Mouse (Mus musculus) hindbrain, embryonic 16.5 days (tissue): ENCODE results near the gene Olfr69. TPM values are rescaled to one million over a fixed set of nuclear protein-coding genes. Genes with fewer than 3 reads are reported as not detected.
"Not testable (repeated sequence)": the region's sequence is repeated elsewhere in the genome, so short reads cannot be mapped to it uniquely, and the experiment has no call there.

Experiments used
- ATAC-seq: fragments of 200-750 bp; cut with Nextera tagmentation; 2 replicates; pipeline ENCODE4 v1.8.0; 2017; ENCODE audit warnings: moderate TSS enrichment, moderate library complexity
- H3K27ac ChIP-seq: fragments of 300-500 bp; sonication (generic); 2 replicates; pipeline ENCODE4 v1.5.1; 2014; ENCODE audit warnings: low read depth, mild to moderate bottlenecking, control low read depth, low read length, moderate library complexity
- H3K27me3 ChIP-seq: fragments of 300-500 bp; sonication (generic); replicated peaks from 2 replicates; pipeline ENCODE4 v1.6.1; 2014; ENCODE audit warnings: low read length; ENCODE audit not compliant: control insufficient read depth, insufficient read depth
- H3K36me3 ChIP-seq: fragments of 300-500 bp; sonication (generic); 2 replicates; pipeline ENCODE4 v1.6.1; 2014; ENCODE audit warnings: mild to moderate bottlenecking, low read length, moderate library complexity, mixed read lengths; ENCODE audit not compliant: control insufficient read depth, insufficient read depth
- H3K4me1 ChIP-seq: fragments of 300-500 bp; sonication (generic); 2 replicates; pipeline ENCODE4 v1.6.1; 2014; ENCODE audit warnings: low read depth, low read length; ENCODE audit not compliant: control insufficient read depth, insufficient read depth
- H3K4me2 ChIP-seq: fragments of 300-500 bp; sonication (generic); 2 replicates; pipeline ENCODE4 v1.6.1; 2014; ENCODE audit warnings: mild to moderate bottlenecking, low read length, control low read depth, moderate library complexity
- H3K4me3 ChIP-seq: fragments of 300-500 bp; sonication (generic); 2 replicates; pipeline ENCODE4 v1.5.1; 2014; ENCODE audit warnings: mild to moderate bottlenecking, low read length, control low read depth, moderate library complexity
- H3K9ac ChIP-seq: fragments of 300-500 bp; sonication (generic); 2 replicates; pipeline ENCODE4 v1.6.1; 2014; ENCODE audit warnings: low read depth, mild to moderate bottlenecking, control low read depth, low read length, moderate library complexity
- H3K9me3 ChIP-seq: fragments of 300-500 bp; sonication (generic); 2 replicates; pipeline ENCODE4 v1.6.1; 2014; ENCODE audit warnings: mild to moderate bottlenecking, low read length, moderate library complexity; ENCODE audit not compliant: control insufficient read depth
- WGBS: fragments of 180-500 bp; shearing (Covaris S2); extraction: QIAGEN DNeasy Blood & Tissue Kit; methylation state at CpG from one replicate; pipeline ENCODE4 v1.1.7; 2014; 5-methylcytosine and 5-hydroxymethylcytosine counted together
- polyA plus RNA-seq: library from polyadenylated mRNA; unstranded; fragments of >200 nt; fragmentation: Nextera tagmentation; extraction: Ambion mirVana; gene quantifications from 2 replicates; pipeline ENCODE4 v1.2.1, GENCODE M21; 2015

Gene Olfr69
- polyA plus RNA-seq, 1 experiment from 2014 or later = not detected

GRCm38 (mm10) chr7:103808971-103809800 lies 37.8 kb upstream of the Olfr69 start:
- Histone ChIP-seq H3K9me3 (no peaks in the 10 kb centered on the region), H3K4me2 (no peak overlapping the region), H3K9ac (no peak overlapping the region), H3K27ac (no peak overlapping the region), H3K4me1 (no peaks in the 10 kb centered on the region), H3K4me3 (no peak overlapping the region), H3K36me3 (no peaks in the 10 kb centered on the region), H3K27me3 (no peaks in the 10 kb centered on the region)
- 79% methylated on average over 5 of the region's 5 CpGs for WGBS
- ATAC-seq = no peak

GRCm38 (mm10) chr7:103808120-103808519 lies 36.7 kb upstream of the Olfr69 start:
- not testable (repeated sequence) for H3K9ac ChIP-seq, H3K4me1 ChIP-seq, H3K4me2 ChIP-seq, ATAC-seq, H3K9me3 ChIP-seq, H3K27ac ChIP-seq, H3K4me3 ChIP-seq, H3K27me3 ChIP-seq, H3K36me3 ChIP-seq
- 90% methylated on average over 2 of the region's 2 CpGs for WGBS

GRCm38 (mm10) chr7:103806856-103807255 lies 35.5 kb upstream of the Olfr69 start:
- 85% methylated on average over 1 of the region's 1 CpGs for WGBS
- ATAC-seq = no peak
- H3K27me3 ChIP-seq = no peaks in the 10 kb centered on the region
- no peak overlapping the region for H3K27ac ChIP-seq
- no peak overlapping the region for H3K4me3 ChIP-seq
- H3K4me1 ChIP-seq = no peaks in the 10 kb centered on the region
- H3K9me3 ChIP-seq = no peaks in the 10 kb centered on the region
- H3K9ac ChIP-seq = no peak overlapping the region
- no peaks in the 10 kb centered on the region for H3K36me3 ChIP-seq
- H3K4me2 ChIP-seq = no peak overlapping the region

GRCm38 (mm10) chr7:103792669-103793388 lies 21.4 kb upstream of the Olfr69 start:
- no peaks in the 10 kb centered on the region for H3K36me3 ChIP-seq
- no peaks in the 10 kb centered on the region for H3K4me1 ChIP-seq
- H3K4me2 ChIP-seq = no peak overlapping the region
- 31% methylated on average over 4 of the region's 4 CpGs for WGBS
- no peak overlapping the region for H3K27ac ChIP-seq
- no peak for ATAC-seq
- H3K27me3 ChIP-seq = no peaks in the 10 kb centered on the region
- H3K9me3 ChIP-seq = no peaks in the 10 kb centered on the region
- H3K4me3 ChIP-seq = no peak overlapping the region
- no peak overlapping the region for H3K9ac ChIP-seq

GRCm38 (mm10) chr7:103791721-103792120 lies 20.3 kb upstream of the Olfr69 start, which contains the start of gene Olfr67:
Olfr67 (minus strand) TSS chr7:103791821.
- Histone ChIP-seq H3K4me2 (no peak within 1 kb of the TSS), H3K9me3 (no peaks in the 10 kb centered on the region), H3K36me3 (no peaks in the 10 kb centered on the region), H3K4me1 (no peaks in the 10 kb centered on the region), H3K27me3 (no peaks in the 10 kb centered on the region), H3K9ac (no peak within 1 kb of the TSS), H3K4me3 (no peak within 1 kb of the TSS), H3K27ac (no peak within 1 kb of the TSS)
- no peak for ATAC-seq
- 80% methylated on average over 3 of the region's 3 CpGs for WGBS

GRCm38 (mm10) chr7:103779598-103779997 lies 8.2 kb upstream of the Olfr69 start, which contains the start of gene Olfr68:
Olfr68 (minus strand) TSS chr7:103779698.
- Histone ChIP-seq H3K4me2 (no peak within 1 kb of the TSS), H3K4me3 (no peak within 1 kb of the TSS), H3K36me3 (no peaks in the 10 kb centered on the region), H3K9ac (no peak within 1 kb of the TSS), H3K9me3 (no peaks in the 10 kb centered on the region), H3K4me1 (no peaks in the 10 kb centered on the region), H3K27ac (no peak within 1 kb of the TSS), H3K27me3 (no peaks in the 10 kb centered on the region)
- WGBS = 74% methylated on average over 3 of the region's 3 CpGs
- ATAC-seq = no peak

- not testable (repeated sequence) for H3K9me3 ChIP-seq, H3K4me1 ChIP-seq, H3K9ac ChIP-seq, H3K27ac ChIP-seq, H3K36me3 ChIP-seq, H3K27me3 ChIP-seq, ATAC-seq, H3K4me2 ChIP-seq, H3K4me3 ChIP-seq
- WGBS = 86% methylated on average over 3 of the region's 4 CpGs
These were observed 6.3 kb upstream of the Olfr69 start for GRCm38 (mm10) chr7:103777652-103778051.

GRCm38 (mm10) chr7:103767687-103768086 lies 3.7 kb downstream of the Olfr69 start:
- H3K27ac ChIP-seq, H3K9me3 ChIP-seq, H3K4me2 ChIP-seq, H3K27me3 ChIP-seq, H3K36me3 ChIP-seq, H3K4me1 ChIP-seq, H3K9ac ChIP-seq, ATAC-seq, H3K4me3 ChIP-seq: not testable (repeated sequence)
- 87% methylated on average over 4 of the region's 6 CpGs for WGBS

- H3K27ac ChIP-seq, H3K4me2 ChIP-seq, H3K36me3 ChIP-seq, ATAC-seq, H3K9me3 ChIP-seq, H3K9ac ChIP-seq, H3K4me3 ChIP-seq, H3K27me3 ChIP-seq, H3K4me1 ChIP-seq: not testable (repeated sequence)
- 91% methylated on average over 6 of the region's 6 CpGs for WGBS
These were observed 9.2 kb downstream of the Olfr69 start for GRCm38 (mm10) chr7:103762212-103762611.
